Mouse (Mus musculus) ES-E14 (cell line): ENCODE data around the gene Plscr3. TPM values are rescaled to one million over a fixed set of nuclear protein-coding genes. Genes with fewer than 3 reads are reported as not detected.

Experiments
- DNase-seq: peaks from one replicate; pipeline ENCODE4 v3.0.0-alpha.2; 2013; ENCODE audit warnings: low read depth, low spot score
- H3K27ac ChIP-seq: 2 replicates; pipeline ENCODE4 v1.5.1; 2012; ENCODE audit warnings: low read depth, mild to moderate bottlenecking, low read length, moderate library complexity, mixed read lengths; ENCODE audit not compliant: poor library complexity, insufficient read depth, severe bottlenecking
- H3K36me3 ChIP-seq: 2 replicates; pipeline ENCODE4 v1.6.1; 2012; ENCODE audit warnings: mild to moderate bottlenecking, low read length, moderate library complexity, mixed read lengths; ENCODE audit not compliant: control insufficient read depth, poor library complexity, insufficient read depth, severe bottlenecking
- H3K4me1 ChIP-seq, 2 experiments: fragments of 150-350 bp in 1 of 2; sonication (generic) in 1 of 2; 2 replicates each; pipeline ENCODE4 v1.6.1; 2012; ENCODE audit warnings: low read length in 2 of 2, mild to moderate bottlenecking in 1 of 2, mixed read lengths in 1 of 2; ENCODE audit not compliant: control insufficient read depth in 2 of 2, insufficient read depth in 2 of 2, poor library complexity in 1 of 2
- H3K4me3 ChIP-seq, 2 experiments: fragments of 150-350 bp in 1 of 2; sonication (generic) in 1 of 2; 2 replicates each; pipeline ENCODE4 v1.5.1; 2012; ENCODE audit warnings: low read length in 2 of 2, low read depth in 1 of 2, mild to moderate bottlenecking in 1 of 2, mixed read lengths in 1 of 2; ENCODE audit not compliant: insufficient read depth in 1 of 2, poor library complexity in 1 of 2, severe bottlenecking in 1 of 2
- H3K9ac ChIP-seq: 2 replicates; pipeline ENCODE4 v1.6.1; 2012; ENCODE audit warnings: low read depth, mild to moderate bottlenecking, low read length, mixed read lengths; ENCODE audit not compliant: poor library complexity, insufficient read depth, severe bottlenecking
- H3K9me3 ChIP-seq: fragments of 150-350 bp; sonication (generic); 2 replicates; pipeline ENCODE4 v1.6.1; 2012; ENCODE audit warnings: low read depth, mild to moderate bottlenecking, low read length; ENCODE audit not compliant: control insufficient read depth, insufficient read depth
- CHD2 ChIP-seq: IDR thresholded peaks from 2 replicates; pipeline ENCODE4 v1.6.1; 2014; ENCODE audit warnings: mild to moderate bottlenecking, low read depth, low read length, inconsistent platforms
- HCFC1 ChIP-seq: IDR thresholded peaks from 2 replicates; pipeline ENCODE4 v1.6.1; 2012; ENCODE audit warnings: low read length, inconsistent platforms, borderline replicate concordance; ENCODE audit not compliant: insufficient read depth
- MAFK ChIP-seq: IDR thresholded peaks from 2 replicates; pipeline ENCODE4 v1.6.1; 2014; ENCODE audit warnings: mild to moderate bottlenecking, low read depth, low read length, inconsistent platforms; ENCODE audit not compliant: insufficient read depth
- ZC3H11A ChIP-seq: IDR thresholded peaks from 2 replicates; pipeline ENCODE4 v1.6.1; 2012; ENCODE audit warnings: low read depth, mild to moderate bottlenecking, inconsistent platforms, low read length, borderline replicate concordance
- ZNF384 ChIP-seq: IDR thresholded peaks from 2 replicates; pipeline ENCODE4 v1.6.1; 2012; ENCODE audit warnings: low read depth, low read length, inconsistent platforms
- in situ Hi-C, 2 experiments: fragments of 600-800 bp; cut with MboI; formaldehyde crosslinking; loops; one replicate each; pipeline ENCODE4 v1.15.1; 2025; ENCODE audit warnings: low sequenced_read_pairs in 2 of 2, inconsistent platforms in 1 of 2; ENCODE audit not compliant: unreplicated experiment in 2 of 2
- total RNA-seq: library from RNA; depleted of rRNA; stranded (reverse); fragments of 300-350 nt; gene quantifications from 2 replicates; pipeline ENCODE4 v1.2.3, GENCODE M21; 2012

The Plscr3 gene
- total RNA-seq, 1 experiment = 7.2 TPM

- no peak for TF ChIP-seq HCFC1
- TF ChIP-seq ZNF384 = no peak
- TF ChIP-seq MAFK = no peak
- TF ChIP-seq ZC3H11A = no peak
- TF ChIP-seq CHD2 = no peak
- peak overlapping the region; percentile 62 to 92 for H3K4me3 ChIP-seq
- in situ Hi-C loops = loop anchor here in 1 of 2 experiments (10.0 kb wide), 1 partner anchor 71 kb away; the partner anchor contains the start of gene Tmem95
- no peaks in the 10 kb centered on the region for H3K9me3 ChIP-seq
- H3K4me1 ChIP-seq = peaks cover 3 to 17% of the 10 kb centered on the region in 2 experiments; a peak in 3 of 4 replicates
- H3K9ac ChIP-seq = peak overlapping the region; percentile 46
- no peak overlapping the region for H3K27ac ChIP-seq
- DNase-seq = no peak
- H3K36me3 ChIP-seq = no peaks in the 10 kb centered on the region; the same call in 1 of the 2 replicates
Observed at GRCm38 (mm10) chr11:69803786-69804651, 42.2 kb upstream of the Plscr3 start.

GRCm38 (mm10) chr11:69804652-69804940 lies 41.6 kb upstream of the Plscr3 start:
- Histone ChIP-seq H3K4me3 (peak overlapping the region; percentile 62 to 92), H3K4me1 (peaks cover 3 to 13% of the 10 kb centered on the region in 2 experiments; a peak in 3 of 4 replicates), H3K36me3 (no peaks in the 10 kb centered on the region; the same call in 1 of the 2 replicates), H3K27ac (no peak overlapping the region), H3K9me3 (no peaks in the 10 kb centered on the region), H3K9ac (no peak overlapping the region; the same call in 1 of the 2 replicates)
- no peak for DNase-seq
- TF ChIP-seq ZNF384 = no peak
- no peak for TF ChIP-seq CHD2
- TF ChIP-seq MAFK = no peak
- no peak for TF ChIP-seq ZC3H11A
- TF ChIP-seq HCFC1 = no peak
- in situ Hi-C loops = loop anchor here in 1 of 2 experiments (10.0 kb wide), 1 partner anchor 70 kb away; the partner anchor contains the start of gene Tmem95

DNA sequence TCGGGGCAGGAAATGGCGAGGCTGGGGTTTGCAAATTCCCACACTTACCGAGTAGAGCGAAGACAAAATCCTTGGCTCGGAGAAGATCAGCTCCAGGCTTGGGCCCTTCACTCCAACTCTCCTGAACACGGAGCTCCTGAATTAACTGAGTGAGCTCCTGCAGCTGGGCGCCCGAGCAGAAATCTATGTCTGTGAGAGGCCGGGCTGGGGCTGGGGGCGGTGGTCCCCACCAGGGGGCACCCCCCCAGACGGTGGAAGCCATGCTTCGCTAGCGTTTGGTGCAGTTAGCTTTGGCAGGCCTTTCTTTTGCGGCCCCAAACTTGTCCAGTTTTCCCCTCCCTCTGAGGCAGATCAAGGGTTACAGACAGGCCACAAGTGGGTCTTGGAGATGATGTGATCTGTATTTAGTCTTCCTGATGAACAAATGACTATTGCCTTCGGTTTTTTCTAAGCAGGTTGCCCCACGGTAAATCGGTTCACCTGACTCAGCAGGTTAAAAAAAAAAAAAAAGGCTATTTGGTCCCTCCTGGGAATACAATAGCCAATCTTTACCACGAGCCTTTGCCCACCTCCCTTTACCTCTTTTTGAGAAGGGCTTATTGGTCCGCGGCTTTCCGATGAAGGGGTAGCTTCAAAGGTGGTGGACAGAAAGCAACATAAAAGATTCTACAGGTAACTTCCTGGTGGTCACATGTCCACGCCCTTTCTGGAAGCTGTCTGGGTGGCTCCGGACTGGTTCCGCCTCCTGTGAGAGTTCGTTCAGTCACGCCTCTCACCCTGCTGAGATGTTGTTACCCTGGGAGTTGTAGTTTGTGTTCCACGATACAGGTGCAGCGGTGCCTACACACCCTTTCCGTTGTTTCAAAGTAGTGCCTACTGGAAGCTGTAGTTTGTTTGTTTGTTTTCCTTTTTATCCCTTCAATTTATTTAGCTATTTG lies 40.9 kb upstream of the Plscr3 start, which contains the start of gene Tmem102:
Gene Tmem102, minus strand, starts transcription at position 653 of the 938 bp plus-strand sequence.
- no peak for DNase-seq
- H3K9ac ChIP-seq = peak within 1 kb of the TSS; percentile 21; the same call in 1 of the 2 replicates
- no peaks in the 10 kb centered on the region for H3K9me3 ChIP-seq
- H3K36me3 ChIP-seq = no peaks in the 10 kb centered on the region; the same call in 1 of the 2 replicates
- peaks cover 3 to 10% of the 10 kb centered on the region in 2 experiments; a peak in 3 of 4 replicates for H3K4me1 ChIP-seq
- peak; percentile 88 for TF ChIP-seq HCFC1
- no peak for TF ChIP-seq ZC3H11A
- peak; percentile 68; the same call in 1 of the 2 replicates for TF ChIP-seq MAFK
- TF ChIP-seq ZNF384 = peak; percentile 84
- no peak for TF ChIP-seq CHD2
- peak within 1 kb of the TSS; percentile 62 to 92 for H3K4me3 ChIP-seq
- H3K27ac ChIP-seq = no peak within 1 kb of the TSS
- in situ Hi-C loops = loop anchor here in 1 of 2 experiments (10.0 kb wide), 1 partner anchor 70 kb away; the partner anchor contains the start of gene Tmem95

GRCm38 (mm10) chr11:69806378-69806777 lies 39.8 kb upstream of the Plscr3 start:
- TF ChIP-seq HCFC1 = no peak
- TF ChIP-seq CHD2 = no peak
- TF ChIP-seq ZNF384 = no peak
- no peak for TF ChIP-seq ZC3H11A
- no peak for TF ChIP-seq MAFK
- in situ Hi-C loops = loop anchor here in 1 of 2 experiments (10.0 kb wide), 1 partner anchor 68 kb away; the partner anchor contains the start of gene Tmem95
- no peak overlapping the region for H3K27ac ChIP-seq

More at GRCm38 (mm10) chr11:69806378-69806777, 39.8 kb upstream of the Plscr3 start:
- Histone ChIP-seq H3K4me3 (no peak overlapping the region), H3K4me1 (peaks cover 3 to 10% of the 10 kb centered on the region in 2 experiments; a peak in 3 of 4 replicates), H3K36me3 (no peaks in the 10 kb centered on the region; the same call in 1 of the 2 replicates), H3K9me3 (no peaks in the 10 kb centered on the region), H3K9ac (no peak overlapping the region)
- no peak for DNase-seq
